Mouse (Mus musculus) R1 (cell line): Measurements from ENCODE around the gene Sacm1l.

Experiments
- DNase-seq: peaks from one replicate; pipeline ENCODE4 v3.0.0-alpha.2; 2018; ENCODE audit warnings: low read depth, low spot score

The Sacm1l gene

GRCm38 (mm10) chr9:123509638-123510604 lies 19.6 kb upstream of the Sacm1l start:
- DNase-seq: peak; percentile 31

- no peak for DNase-seq
Measured at GRCm38 (mm10) chr9:123510926-123511325, 18.6 kb upstream of the Sacm1l start.

GRCm38 (mm10) chr9:123512482-123512881 lies 17.1 kb upstream of the Sacm1l start:
- no peak for DNase-seq

- no peak for DNase-seq
Measured at GRCm38 (mm10) chr9:123515087-123515486, 14.5 kb upstream of the Sacm1l start.

GRCm38 (mm10) chr9:123516641-123517385 lies 12.7 kb upstream of the Sacm1l start:
- DNase-seq: no peak

- DNase-seq: no peak
Measured at GRCm38 (mm10) chr9:123518969-123519894, 10.3 kb upstream of the Sacm1l start.

- no peak for DNase-seq
Measured at GRCm38 (mm10) chr9:123520735-123521134, 8.8 kb upstream of the Sacm1l start.

GRCm38 (mm10) chr9:123523676-123524075 lies 5.9 kb upstream of the Sacm1l start:
- DNase-seq: peak; percentile 59

- peak; percentile 65 for DNase-seq
Measured at GRCm38 (mm10) chr9:123525095-123525494, 4.5 kb upstream of the Sacm1l start.

- DNase-seq: no peak
Measured at GRCm38 (mm10) chr9:123526502-123526901, 3.1 kb upstream of the Sacm1l start.

GRCm38 (mm10) chr9:123528087-123528925 lies 1.3 kb upstream of the Sacm1l start:
- DNase-seq: peak; percentile 46

- no peak for DNase-seq
Measured at GRCm38 (mm10) chr9:123528926-123529295, 648 bp upstream of the Sacm1l start.

GRCm38 (mm10) chr9:123530158-123530475 lies 558 bp downstream of the Sacm1l start:
- DNase-seq: peak; percentile 58

- DNase-seq: no peak
Measured at GRCm38 (mm10) chr9:123530566-123531130, 1.1 kb downstream of the Sacm1l start.

GRCm38 (mm10) chr9:123531234-123531633 lies 1.7 kb downstream of the Sacm1l start:
- no peak for DNase-seq

- DNase-seq: no peak
Measured at GRCm38 (mm10) chr9:123536613-123537012, 7.1 kb downstream of the Sacm1l start.

GRCm38 (mm10) chr9:123538189-123538588 lies 8.6 kb downstream of the Sacm1l start:
- no peak for DNase-seq

- DNase-seq: no peak
Measured at GRCm38 (mm10) chr9:123539093-123539492, 9.5 kb downstream of the Sacm1l start.

- DNase-seq: no peak
Measured at GRCm38 (mm10) chr9:123539823-123540222, 10.3 kb downstream of the Sacm1l start.

- DNase-seq: peak; percentile 95
Measured at GRCm38 (mm10) chr9:123554599-123554998, 25.0 kb downstream of the Sacm1l start.
